8 mouse cellular contexts compared by ENCODE assay signal in the genomic region with DNA sequence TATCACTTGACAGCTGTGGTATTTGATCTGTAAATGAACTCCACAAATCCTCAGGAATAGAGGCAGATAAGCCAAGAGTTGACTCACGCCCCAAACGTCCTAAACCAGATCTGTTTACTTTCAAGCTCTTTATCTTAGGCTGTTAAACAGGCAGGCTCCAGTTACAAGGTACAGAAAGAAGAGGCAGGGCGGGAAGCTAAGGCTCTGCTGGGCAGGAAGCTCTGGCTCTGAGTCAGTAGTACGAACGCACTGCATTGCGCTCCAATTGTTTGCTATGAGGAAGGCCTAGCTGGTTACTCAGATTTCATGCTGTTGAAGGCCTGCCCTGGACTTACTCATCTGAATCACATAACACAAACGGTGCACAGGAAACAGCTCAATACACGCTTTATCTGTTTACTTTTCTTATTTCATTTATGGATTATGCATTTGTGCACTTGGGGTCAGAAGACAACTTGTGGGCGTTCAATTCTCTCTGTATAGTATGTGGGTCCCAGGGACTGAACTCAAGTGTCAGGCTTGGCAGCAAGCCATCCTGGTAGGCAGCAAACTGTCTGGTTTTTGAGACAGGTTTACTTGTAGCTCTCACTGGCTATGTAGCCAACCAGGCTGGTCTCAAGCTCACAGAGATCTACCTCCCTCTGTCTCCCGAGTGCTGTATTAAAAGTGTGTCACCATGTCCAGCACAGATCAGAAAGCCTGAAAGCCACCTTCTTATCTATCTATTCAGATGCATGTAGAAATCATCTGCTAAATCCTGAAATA. TPM values are rescaled to one million over a fixed set of nuclear protein-coding genes. Genes with fewer than 3 reads are reported as not detected.
DNase-seq lines count a peak whose midpoint lies in the region; ATAC-seq and TF ChIP-seq lines count a peak whose summit lies in the region.

No protein-coding gene starts in this region.

- peak; percentile 70; the same call in 1 of the 2 replicates for ATAC-seq in kidney, postnatal 0 days (replicated peaks; ENCODE audit: low FRiP score, low read depth)
- ATAC-seq in limb, embryonic 15.5 days (ENCODE audit: insufficient number of reproducible peaks, low FRiP score, low TSS enrichment, low read depth), result peak; percentile 46; the same call in 1 of the 2 replicates
- peak; percentile 91 for ATAC-seq in stomach, embryonic 14.5 days (ENCODE audit: insufficient number of reproducible peaks, insufficient read depth, low FRiP score, low read depth)

- H3K9ac ChIP-seq in kidney, postnatal 0 days (ENCODE audit: low read depth, low read length), result no peak overlapping the region
- no peak overlapping the region for H3K9ac ChIP-seq in limb, embryonic 15.5 days
- no peak overlapping the region for H3K9ac ChIP-seq in stomach, embryonic 14.5 days (replicated peaks; ENCODE audit: low read depth, low read length)

- DNase-seq in kidney, postnatal 0 days (ENCODE audit: low spot score), result peak; percentile 72
- no peak for DNase-seq in kidney, postnatal 36 days
- DNase-seq in fibroblast of lung, adult 2 months (ENCODE audit: low read depth), result peak; percentile 63
- no peak for DNase-seq in frontal cortex, postnatal 14 days (ENCODE audit: low spot score in 2 of 2)
- DNase-seq in cerebellum, adult 2 months, result no peak
- no peak for DNase-seq in cerebellum, adult 9-10 months

- no peaks in the 10 kb centered on the region for H3K27me3 ChIP-seq in kidney, postnatal 0 days (ENCODE audit: insufficient read depth, low read length)
- no peaks in the 10 kb centered on the region for H3K27me3 ChIP-seq in limb, embryonic 15.5 days
- no peaks in the 10 kb centered on the region for H3K27me3 ChIP-seq in stomach, embryonic 14.5 days (ENCODE audit: control insufficient read depth, insufficient read depth, low read length)
- H3K27me3 ChIP-seq in cerebellum, adult 2 months (ENCODE audit: control insufficient read depth, insufficient read depth, low read length), result no peaks in the 10 kb centered on the region

- TF ChIP-seq POLR2A in cerebellum, adult 2 months (IDR thresholded peaks at IDR 0.05; ENCODE audit: borderline replicate concordance, insufficient read depth, low read length), result no peak

- H3K9me3 ChIP-seq in kidney, postnatal 0 days (replicated peaks; ENCODE audit: low read length), result no peaks in the 10 kb centered on the region
- H3K9me3 ChIP-seq in limb, embryonic 15.5 days, result no peaks in the 10 kb centered on the region
- H3K9me3 ChIP-seq in stomach, embryonic 14.5 days (ENCODE audit: control insufficient read depth, low read depth, low read length), result no peaks in the 10 kb centered on the region

- no peak overlapping the region for H3K27ac ChIP-seq in kidney, postnatal 0 days
- peak overlapping the region; percentile 64 for H3K27ac ChIP-seq in limb, embryonic 15.5 days
- H3K27ac ChIP-seq in stomach, embryonic 14.5 days (ENCODE audit: low read length), result peak overlapping the region; percentile 90
- no peak overlapping the region for H3K27ac ChIP-seq in cerebellum, adult 2 months (ENCODE audit: insufficient read depth, low read length)

- no peak overlapping the region for H3K4me3 ChIP-seq in kidney, postnatal 0 days (replicated peaks; ENCODE audit: low read depth, low read length)
- no peak overlapping the region for H3K4me3 ChIP-seq in limb, embryonic 15.5 days
- no peak overlapping the region for H3K4me3 ChIP-seq in stomach, embryonic 14.5 days (ENCODE audit: low read depth, low read length)
- no peak overlapping the region for H3K4me3 ChIP-seq in cerebellum, adult 2 months (replicated peaks; ENCODE audit: insufficient read depth, low read depth, low read length)

- H3K4me2 ChIP-seq in kidney, postnatal 0 days (ENCODE audit: low read length), result no peak overlapping the region
- no peak overlapping the region for H3K4me2 ChIP-seq in limb, embryonic 15.5 days
- no peak overlapping the region for H3K4me2 ChIP-seq in stomach, embryonic 14.5 days (replicated peaks; ENCODE audit: low read depth, low read length)

- 29% methylated on average over 10 of the region's 10 CpGs for WGBS in kidney, postnatal 0 days
- whole genome bisulfite sequencing in limb, embryonic 15.5 days, result 40% methylated on average over 10 of the region's 10 CpGs
- WGBS in stomach, embryonic 14.5 days, result 13% methylated on average over 10 of the region's 10 CpGs
- WGBS in cerebellum, adult 2 months, result 65% methylated on average over 10 of the region's 10 CpGs

- TF ChIP-seq CTCF in kidney, postnatal 0 days (IDR thresholded peaks at IDR 0.05; ENCODE audit: low read depth), result no peak
- TF ChIP-seq CTCF in cerebellum, adult 2 months (IDR thresholded peaks at IDR 0.05; ENCODE audit: borderline replicate concordance, insufficient read depth, low read depth, low read length), result no peak

- H3K36me3 ChIP-seq in kidney, postnatal 0 days (ENCODE audit: insufficient read depth, low read length), result no peaks in the 10 kb centered on the region
- peaks cover 16% of the 10 kb centered on the region for H3K36me3 ChIP-seq in limb, embryonic 15.5 days
- no peaks in the 10 kb centered on the region; the same call in 1 of the 2 replicates for H3K36me3 ChIP-seq in stomach, embryonic 14.5 days (ENCODE audit: control insufficient read depth, insufficient read depth, low read length)

- H3K4me1 ChIP-seq in kidney, postnatal 0 days (replicated peaks; ENCODE audit: insufficient read depth, low read length), result no peaks in the 10 kb centered on the region
- H3K4me1 ChIP-seq in limb, embryonic 15.5 days, result 0 out of 2 replicates have a peak, but pooled peaks cover 7% of the 10 kb centered on the region
- peaks cover 22% of the 10 kb centered on the region for H3K4me1 ChIP-seq in stomach, embryonic 14.5 days (ENCODE audit: control insufficient read depth, insufficient read depth, low read length)
- H3K4me1 ChIP-seq in cerebellum, adult 2 months (ENCODE audit: control insufficient read depth, insufficient read depth, low read length), result no peaks in the 10 kb centered on the region; the same call in 1 of the 2 replicates

RNA-seq across cellular contexts. Expression of a gene that starts 31.5 kb away (rescaled TPM):
- polyA plus RNA-seq in kidney, postnatal 0 days (2015; fragmentation: Nextera tagmentation; extraction: Ambion mirVana), result 14.4 and 14.6 TPM in 2 replicates
- polyA plus RNA-seq in limb, embryonic 15.5 days (2015; fragmentation: Nextera tagmentation; extraction: Ambion mirVana), result 13.3 and 16.2 TPM in 2 replicates
- 20.3 and 21.0 TPM in 2 replicates for polyA plus RNA-seq in stomach, embryonic 14.5 days (2014; fragmentation: Nextera tagmentation; extraction: Ambion mirVana)
- 52.1 and 56.3 TPM in 2 replicates for polyA plus RNA-seq in cerebellum, adult 2 months (2012; rRNA removed)

RNA-seq across cellular contexts. Expression of a gene that starts 37.6 kb away (rescaled TPM):
- 30.5 and 30.7 TPM in 2 replicates for polyA plus RNA-seq in kidney, postnatal 0 days (2015; fragmentation: Nextera tagmentation; extraction: Ambion mirVana)
- polyA plus RNA-seq in limb, embryonic 15.5 days (2015; fragmentation: Nextera tagmentation; extraction: Ambion mirVana), result 44.9 and 45.2 TPM in 2 replicates
- 45.9 and 49.6 TPM in 2 replicates for polyA plus RNA-seq in stomach, embryonic 14.5 days (2014; fragmentation: Nextera tagmentation; extraction: Ambion mirVana)
- 101 and 111 TPM in 2 replicates for polyA plus RNA-seq in cerebellum, adult 2 months (2012; rRNA removed)

RNA-seq across cellular contexts. Expression of a gene that starts 42.5 kb away (rescaled TPM):
- polyA plus RNA-seq in kidney, postnatal 0 days (2015; fragmentation: Nextera tagmentation; extraction: Ambion mirVana), result 15.8 and 18.1 TPM in 2 replicates
- polyA plus RNA-seq in limb, embryonic 15.5 days (2015; fragmentation: Nextera tagmentation; extraction: Ambion mirVana), result 28.5 and 41.5 TPM in 2 replicates
- 35.3 and 47.8 TPM in 2 replicates for polyA plus RNA-seq in stomach, embryonic 14.5 days (2014; fragmentation: Nextera tagmentation; extraction: Ambion mirVana)
- polyA plus RNA-seq in cerebellum, adult 2 months (2012; rRNA removed), result 5.3 and 6.5 TPM in 2 replicates

Comparison
In these comparisons a context has a peak if more than half of its experiments do, and no peak if none do; other contexts are left out.
1. DNase-seq: peak in kidney, postnatal 0 days (single experiment) and fibroblast of lung, adult 2 months (single experiment); none in kidney, postnatal 36 days (0 of 2), frontal cortex, postnatal 14 days (0 of 2), cerebellum, adult 2 months (0 of 2) and cerebellum, adult 9-10 months (single experiment).
2. H3K27ac ChIP-seq: peak in limb, embryonic 15.5 days (single experiment) and stomach, embryonic 14.5 days (single experiment); none in kidney, postnatal 0 days (single experiment) and cerebellum, adult 2 months (single experiment).
3. Peak in every context shown above with its lines, with median percentiles within 50 percentile points of each other: ATAC-seq.